Mouse (Mus musculus): ENCODE results near the gene Tnrc6c.

Gene Tnrc6c

DNA sequence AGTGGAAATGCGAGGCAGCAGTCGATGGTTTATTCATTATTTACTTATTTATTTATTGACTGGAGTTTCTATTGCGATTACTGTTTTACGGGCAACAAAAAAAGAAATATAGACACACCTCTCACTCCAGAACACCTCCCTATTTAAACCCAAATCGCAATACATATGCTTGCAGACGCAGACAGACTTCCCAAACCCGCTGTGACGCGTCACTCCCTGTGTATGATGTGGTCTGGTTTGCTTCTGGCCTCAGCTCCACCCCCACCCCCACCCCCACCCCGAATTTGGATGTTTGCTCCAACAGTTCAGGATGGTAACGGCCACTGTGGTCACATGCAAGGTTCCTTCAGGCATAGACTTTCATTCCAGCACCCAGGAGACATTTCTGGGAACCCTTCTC lies 15.3 kb upstream of the Tnrc6c start:
- no peak for DNase-seq (ENCODE audit: low spot score in 2 of 2)

DNA sequence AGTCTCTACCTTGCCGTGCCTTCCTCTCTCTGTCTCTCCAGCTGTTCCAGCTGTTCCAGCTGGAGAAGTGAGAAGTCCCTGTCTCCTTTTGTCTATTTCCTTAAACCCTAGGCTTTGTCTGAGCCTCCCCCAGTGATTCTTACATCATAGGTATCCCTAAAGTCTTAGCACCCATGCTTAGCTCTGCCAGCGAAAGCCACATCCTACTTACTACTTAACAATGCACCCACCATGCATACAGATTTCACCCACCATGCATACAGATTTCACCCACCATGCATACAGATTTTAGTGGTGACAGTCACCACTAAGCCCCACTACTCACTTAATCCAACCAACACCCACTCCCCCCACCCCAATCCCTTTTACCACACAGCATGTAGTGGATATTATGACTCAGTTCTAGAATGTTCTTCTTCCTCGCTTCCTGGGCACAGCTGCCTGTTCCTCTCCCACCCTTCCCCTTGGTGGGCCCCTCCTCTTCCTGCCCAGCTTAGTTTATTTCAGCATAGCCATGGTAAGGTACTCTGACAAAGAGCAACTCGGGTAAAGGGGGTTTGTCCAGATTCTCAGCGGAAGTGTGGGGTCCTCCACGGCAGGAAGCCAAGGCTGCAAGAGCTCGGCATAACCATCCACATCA lies 14.6 kb upstream of the Tnrc6c start:
- no peak for DNase-seq (ENCODE audit: low spot score in 2 of 2)

DNA sequence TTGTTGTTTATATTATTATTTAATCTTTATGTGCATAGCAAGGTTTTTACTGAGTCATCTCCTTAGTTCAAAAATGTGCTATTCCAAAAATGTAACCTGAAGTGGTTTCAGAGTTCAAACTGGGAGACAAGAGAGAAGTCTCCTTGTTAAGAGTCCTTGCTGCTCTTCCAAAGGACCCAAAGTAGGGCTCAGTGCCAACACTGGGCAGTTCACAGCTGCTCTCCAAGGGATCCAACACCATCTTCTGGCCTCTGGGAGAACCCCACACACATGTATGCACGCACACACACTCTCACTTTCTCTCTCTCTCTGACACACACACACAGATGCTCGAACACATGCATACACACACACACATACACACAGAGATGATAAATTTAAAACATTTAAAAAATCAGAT lies 11.9 kb upstream of the Tnrc6c start:
- DNase-seq (ENCODE audit: low spot score in 2 of 2) = no peak

DNA sequence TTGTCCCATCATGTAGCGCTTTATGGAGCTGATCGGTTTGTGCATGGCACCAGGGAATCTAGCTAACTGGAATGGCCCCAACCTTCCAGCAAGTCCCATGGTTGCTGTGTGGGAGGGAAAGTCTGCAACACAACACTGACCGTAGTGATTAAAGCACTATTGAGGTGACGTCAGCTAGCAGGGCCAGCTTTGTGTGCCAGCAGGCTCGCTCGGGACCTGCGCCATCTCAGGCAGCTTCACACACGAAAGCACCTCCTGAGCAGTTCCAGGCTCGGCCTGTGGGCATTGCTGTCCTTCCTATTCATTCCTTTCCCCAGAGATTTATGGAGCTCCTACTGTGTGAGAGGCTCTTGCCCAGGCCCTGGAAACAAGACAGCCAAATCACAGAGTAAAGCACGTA lies 10.8 kb upstream of the Tnrc6c start:
- no peak for DNase-seq (ENCODE audit: low spot score in 2 of 2)

DNA sequence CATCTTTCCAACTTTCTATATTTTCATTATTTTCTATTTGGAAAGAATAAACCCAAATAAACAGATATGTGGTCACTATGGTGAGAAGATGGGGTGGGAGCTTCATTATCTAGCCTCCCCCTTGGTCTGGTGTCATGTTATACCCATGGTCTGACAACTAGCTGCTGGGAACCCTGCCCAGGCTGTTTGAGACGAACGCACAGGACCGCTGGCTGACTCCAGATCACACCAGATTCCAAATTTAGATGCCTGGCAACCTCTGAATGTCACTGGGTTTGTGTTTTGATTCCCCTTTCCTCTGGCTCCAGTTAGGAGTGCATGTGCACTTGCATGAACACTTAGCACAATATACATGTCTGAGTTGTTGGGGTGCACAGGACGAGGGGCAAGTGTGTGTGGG lies 7.3 kb upstream of the Tnrc6c start:
- peak; percentile 58 to 67 for DNase-seq (ENCODE audit: low spot score in 2 of 2)

DNA sequence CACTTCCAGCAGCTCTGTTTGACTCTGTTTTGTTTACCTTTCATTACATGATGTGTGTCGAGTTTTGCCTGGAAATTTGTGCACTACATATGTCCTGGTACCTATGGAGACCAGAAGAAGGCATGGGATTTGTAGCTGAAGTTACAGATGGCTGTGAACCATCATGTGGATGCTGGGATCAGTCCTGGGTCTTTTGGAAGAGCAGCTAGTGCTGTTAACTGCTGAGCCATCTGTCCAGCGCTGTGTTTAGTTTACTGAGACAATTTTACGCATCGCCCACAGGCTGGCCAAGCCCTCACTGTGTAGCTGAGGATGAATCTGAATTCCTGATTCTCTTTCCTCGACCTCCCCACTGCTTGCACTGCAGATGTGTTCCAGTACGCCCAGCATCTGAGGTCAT lies 6.1 kb upstream of the Tnrc6c start:
- DNase-seq (ENCODE audit: low spot score in 2 of 2) = no peak

DNA sequence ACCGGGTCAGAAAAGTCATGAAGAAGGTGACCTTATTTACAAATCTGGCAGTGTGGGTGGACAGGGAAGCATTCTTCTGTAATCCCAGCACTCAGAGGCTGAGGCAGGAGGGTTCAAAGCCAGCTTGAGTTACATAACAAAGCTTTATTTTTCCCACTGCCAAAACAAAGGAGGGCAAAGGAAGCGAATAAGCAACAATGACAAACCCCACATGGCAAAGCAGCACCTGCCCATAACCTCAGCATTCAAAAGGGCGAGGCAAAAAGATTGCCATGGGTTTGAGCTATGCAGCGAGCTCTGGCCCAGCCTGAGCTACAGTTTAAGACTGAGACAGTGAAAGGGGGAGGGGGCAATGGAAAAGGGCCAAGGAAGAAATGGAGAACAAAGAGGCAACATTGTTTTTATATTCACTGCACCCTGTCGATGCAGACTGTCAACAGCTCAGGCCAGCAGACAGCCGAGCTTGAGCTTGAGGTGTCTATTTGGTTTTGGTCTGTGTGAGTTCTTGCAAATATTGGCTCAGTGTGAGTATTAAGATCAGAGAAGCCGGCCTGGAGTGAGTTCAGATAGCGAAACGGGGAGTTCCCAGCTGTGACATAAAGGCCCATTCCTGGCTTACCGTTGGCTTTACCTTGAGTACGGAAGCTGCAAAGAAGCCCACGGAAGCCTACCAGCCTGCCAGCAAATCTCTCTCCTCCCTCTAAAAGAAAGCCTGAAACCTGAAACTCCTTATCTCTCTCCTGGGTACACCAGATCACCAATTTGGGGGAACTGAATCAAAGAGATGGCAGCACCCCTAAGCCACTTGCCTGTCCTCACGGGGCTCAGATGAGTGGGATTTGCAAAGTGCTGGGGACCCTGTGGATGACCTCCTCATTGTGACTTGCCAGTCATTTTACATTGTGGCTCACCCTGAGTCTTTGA lies 3.1 kb upstream of the Tnrc6c start:
- no peak for DNase-seq (ENCODE audit: low spot score in 2 of 2)

DNA sequence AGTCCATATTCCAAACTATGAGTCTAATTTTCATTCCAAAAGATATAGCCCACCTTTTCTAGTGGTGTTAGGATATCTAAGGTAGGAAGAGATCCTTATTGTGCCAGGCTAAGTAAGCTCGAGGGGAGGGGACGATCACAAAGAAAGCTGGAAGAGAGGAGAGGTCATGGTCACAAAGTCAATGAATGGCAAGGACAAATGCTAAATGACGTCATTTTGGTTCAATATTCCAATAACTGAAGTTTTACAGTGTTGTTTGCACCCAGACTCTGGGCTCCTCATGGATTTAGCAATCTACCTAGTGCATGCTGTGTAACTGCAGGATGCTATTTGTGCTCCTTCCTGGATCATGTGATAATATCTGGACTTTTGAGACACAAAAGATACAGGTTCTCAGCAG lies 1.2 kb upstream of the Tnrc6c start:
- DNase-seq (ENCODE audit: low spot score in 2 of 2) = no peak

DNA sequence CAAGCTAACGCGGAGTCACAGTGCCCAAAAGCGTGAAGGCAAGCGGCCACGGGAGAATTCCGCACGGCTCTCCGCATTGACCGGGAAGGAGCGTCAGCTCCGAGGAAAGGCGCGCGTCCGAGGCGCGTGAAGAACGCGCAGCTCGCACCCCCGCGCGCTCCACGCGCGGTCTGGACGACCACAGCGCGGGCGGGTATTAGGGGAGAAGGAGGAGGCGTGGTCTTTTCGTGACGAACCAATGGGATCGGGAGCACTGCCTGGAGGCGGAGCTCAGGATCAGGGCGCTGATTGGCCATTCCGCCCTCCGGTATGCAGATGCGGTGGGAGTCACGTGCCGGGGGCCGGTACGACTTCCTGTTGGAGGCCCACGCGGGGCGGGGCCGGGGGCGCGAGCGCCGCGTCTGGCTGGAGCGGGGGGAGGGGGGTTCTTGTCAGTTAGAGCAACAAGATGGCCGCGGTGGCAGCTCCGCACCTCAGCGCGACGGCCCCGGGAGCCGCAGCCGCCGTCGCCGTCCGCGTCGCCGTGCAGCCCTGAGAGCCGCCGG lies 363 bp downstream of the Tnrc6c start:
- DNase-seq (ENCODE audit: low spot score in 2 of 2) = peak; percentile 99

DNA sequence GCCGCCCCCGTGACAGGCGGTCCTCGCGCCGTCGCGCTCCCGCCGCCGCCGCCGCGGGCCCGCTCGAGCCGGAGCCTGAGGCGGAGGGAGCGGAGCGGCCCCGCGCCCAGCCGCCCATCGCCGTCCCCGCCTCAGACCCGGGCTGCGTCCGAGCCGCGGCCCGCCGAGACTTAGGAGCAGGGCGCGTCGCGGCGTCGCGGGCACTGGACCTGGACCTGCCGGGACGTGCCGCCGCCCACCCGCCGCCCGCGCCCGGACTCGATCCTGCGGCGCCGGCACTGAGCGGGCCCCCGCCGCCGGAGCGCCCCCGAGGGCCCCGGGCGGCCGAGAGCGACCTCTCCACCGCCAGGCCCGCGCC lies 824 bp downstream of the Tnrc6c start:
- DNase-seq (ENCODE audit: low spot score in 2 of 2) = no peak

DNA sequence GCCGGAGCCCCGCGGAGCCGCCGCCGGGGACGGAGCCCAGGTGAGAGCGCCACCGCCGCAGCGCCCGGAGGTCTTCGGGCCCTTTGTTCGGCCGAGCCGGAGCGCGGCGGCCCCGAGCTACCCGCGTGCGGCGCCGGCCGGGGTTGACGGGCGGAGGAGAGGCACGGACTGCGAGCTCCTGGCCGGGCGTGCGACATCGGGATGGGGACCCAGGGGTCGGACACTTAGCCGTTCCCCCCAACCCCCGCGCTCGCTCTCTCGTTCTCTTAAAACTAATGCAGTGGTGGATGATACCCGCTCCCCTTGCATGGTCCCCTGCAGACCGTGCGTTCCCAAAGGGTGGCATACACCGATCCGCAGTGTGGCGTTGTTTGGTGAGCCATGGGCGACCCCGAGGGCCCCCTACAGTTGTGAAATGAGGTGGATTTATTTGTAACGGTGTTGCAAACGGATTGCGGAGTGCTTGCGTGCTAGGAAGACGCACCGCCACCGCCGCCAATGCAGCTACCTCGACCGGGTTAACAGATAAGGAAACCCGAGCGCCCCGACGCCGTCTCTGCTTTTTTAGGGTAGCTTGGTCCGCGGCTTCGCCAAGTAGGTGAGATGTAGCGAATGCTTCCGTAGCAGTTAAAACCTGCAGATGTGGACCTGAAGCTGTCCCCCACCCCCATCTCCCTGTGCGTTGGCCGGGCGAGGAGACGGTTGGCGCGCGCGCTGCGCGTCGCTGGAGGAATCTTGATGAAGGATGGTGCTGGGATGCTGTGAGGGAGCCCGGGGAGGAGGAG lies 1.4 kb downstream of the Tnrc6c start:
- DNase-seq (ENCODE audit: low spot score in 2 of 2) = peak; percentile 39 to 49

DNA sequence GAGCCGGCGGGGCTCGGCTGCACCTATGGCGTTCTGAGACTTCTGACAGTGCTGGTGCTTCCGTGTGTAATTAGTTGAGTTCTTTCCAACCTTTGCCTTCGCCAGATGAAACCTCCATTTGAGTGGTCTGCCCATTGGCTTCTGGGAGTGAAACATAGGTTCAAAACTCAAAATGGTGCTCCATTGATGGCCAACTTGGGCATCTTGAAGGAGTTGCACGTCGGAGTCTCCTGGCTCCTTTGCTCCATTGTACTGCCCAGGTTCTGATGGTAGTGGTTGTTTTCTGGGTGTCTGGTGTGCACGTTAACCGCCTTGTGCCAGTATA lies 1.9 kb downstream of the Tnrc6c start:
- no peak for DNase-seq (ENCODE audit: low spot score in 2 of 2)

DNA sequence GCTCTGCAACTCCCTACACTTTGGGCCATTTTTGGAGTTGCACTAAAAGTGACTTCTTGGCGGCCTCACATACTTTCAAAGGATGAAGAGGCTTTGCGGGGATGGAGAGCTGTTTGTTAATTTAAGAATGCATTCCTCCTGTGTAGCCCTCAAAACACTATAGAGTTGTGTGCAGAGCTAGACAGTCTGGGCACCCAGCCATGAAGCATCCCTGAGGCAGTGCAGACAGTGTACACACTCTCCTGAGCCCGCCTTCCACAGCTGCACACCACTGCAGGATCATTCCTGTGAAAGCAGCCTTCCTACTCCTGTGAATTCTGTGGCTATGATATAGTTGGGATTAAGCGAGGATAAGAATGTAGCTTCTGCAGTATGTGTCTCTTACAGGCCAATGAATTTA lies 4.9 kb downstream of the Tnrc6c start:
- no peak for DNase-seq (ENCODE audit: low spot score in 2 of 2)

DNA sequence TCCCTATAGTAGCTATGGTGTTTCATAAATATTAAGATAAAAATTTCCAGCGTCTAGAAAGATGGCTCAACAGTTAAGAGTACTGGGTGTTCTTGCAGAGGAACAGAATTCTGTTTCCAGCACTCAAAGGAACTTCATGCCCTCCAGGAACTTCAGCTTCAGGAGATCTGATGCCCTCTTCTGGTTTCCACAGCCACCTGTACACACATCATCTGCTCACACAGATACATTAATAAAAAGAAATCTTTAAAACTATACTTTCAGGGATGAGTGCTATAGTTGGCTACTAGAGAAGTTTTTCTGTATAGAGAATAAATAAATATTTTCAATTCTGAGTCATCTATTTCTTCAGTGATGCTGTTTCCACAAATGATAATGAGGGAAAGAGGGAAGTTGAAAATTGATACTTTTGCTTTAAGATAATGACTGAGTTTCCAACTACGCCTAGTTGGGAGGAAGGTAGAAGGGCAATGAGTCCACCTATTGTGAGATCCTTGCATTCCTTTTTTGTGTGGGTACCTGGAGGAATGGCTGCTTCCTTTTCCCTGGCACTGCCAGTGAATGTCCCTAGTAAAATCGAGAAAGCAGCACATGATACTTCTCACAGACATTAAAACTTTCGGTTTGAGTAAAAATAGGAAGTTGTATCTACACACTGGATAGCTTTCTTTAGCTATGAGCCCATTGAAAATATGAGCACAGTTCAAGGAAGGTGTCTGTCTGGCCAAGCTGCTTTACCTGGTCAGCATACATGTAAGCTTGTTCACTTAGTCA lies 9.1 kb downstream of the Tnrc6c start:
- DNase-seq (ENCODE audit: low spot score in 2 of 2) = no peak

DNA sequence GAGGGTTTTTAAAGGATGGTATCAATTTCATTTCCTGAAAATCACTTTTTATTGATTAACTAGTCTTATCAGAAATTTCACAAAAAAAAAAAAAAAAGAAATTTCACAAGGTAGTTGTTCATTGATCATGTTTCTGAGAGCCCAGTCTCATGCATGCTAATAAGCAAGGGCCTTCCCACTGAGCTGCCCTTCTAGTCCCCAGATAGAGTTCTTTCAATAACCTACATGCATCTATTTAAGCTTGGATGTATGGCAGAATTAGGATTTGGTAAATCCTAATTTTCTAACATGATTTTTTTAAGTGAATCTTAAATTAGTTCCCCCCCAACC lies 9.7 kb downstream of the Tnrc6c start:
- no peak for DNase-seq (ENCODE audit: low spot score in 2 of 2)

DNA sequence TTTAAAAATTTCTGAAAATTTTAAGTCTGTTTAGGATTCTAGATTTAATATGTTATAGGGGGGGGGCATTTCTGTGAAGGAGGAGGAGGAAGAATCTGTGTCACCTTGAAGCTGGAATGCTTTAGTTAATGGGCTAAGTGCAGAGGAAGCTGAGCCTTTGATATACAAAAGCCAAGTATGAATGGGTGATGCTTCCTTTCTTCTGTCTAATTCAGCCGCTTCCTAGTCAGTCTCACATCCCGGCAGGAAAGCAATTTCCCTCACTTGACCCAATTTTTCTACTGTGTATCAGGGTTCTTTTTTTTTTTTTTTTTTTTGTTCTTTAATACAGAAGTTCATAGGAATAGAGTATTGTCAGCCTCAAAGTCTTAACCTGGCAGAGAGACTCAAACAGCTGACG lies 11.1 kb downstream of the Tnrc6c start:
- DNase-seq (ENCODE audit: low spot score in 2 of 2) = no peak

DNA sequence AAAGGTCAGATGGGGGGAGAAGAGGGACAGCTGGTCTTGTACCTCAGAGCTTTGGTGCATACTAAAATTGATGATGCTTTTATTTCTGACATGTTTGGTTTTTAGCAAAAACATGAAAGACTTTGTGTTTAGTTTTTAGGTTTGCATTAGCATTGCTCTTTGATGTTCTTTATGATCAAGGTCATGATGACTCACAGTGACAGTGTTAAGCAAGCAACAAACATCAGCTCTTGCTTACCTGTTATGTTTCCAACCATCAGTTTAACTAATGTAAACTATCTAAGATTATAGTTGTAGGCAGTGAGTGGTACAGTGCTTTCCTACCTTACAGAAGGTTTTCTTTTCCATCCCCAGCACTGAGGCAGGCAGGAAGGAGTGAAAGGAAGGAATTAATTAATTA lies 12.5 kb downstream of the Tnrc6c start:
- DNase-seq (ENCODE audit: low spot score in 2 of 2) = no peak

DNA sequence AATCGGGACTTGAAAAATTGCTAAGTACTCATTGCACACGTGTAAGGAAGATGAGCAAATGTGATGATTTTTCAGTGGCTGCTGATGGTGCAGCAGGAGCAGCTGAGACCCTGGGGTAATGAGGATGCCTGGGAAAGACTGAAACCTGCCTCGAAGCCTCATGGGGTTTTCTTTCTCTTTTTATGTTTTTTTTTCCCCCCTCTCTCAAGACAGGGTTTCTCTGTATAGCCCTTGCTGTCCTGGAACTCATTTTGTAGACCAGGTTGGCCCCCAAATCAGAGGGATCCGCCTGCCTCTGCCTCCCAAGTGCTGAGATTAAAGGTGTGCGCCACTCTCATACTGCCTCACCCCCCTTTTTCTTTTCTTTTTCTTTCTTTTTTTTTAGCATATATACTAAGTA lies 13.1 kb downstream of the Tnrc6c start:
- DNase-seq (ENCODE audit: low spot score in 2 of 2) = no peak

DNA sequence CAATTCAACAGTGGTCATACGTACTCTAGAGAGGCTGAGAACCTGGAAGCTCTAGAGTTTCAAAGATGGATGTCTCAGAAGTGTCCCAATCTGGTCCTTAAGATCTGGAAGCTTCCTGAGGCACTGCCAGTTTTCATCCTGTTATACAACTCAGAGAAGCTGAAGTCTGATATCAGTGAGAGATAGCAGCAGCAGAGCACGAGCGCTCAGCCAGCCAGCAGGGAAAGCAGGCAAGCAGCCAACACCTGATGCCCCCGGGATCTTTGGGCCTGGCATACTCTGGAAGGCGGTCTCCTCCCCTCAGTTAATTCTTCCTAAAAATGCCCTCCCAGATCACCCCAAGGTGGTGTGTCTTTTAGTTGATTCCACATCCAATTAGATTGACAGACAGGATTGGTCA lies 13.7 kb downstream of the Tnrc6c start:
- no peak for DNase-seq (ENCODE audit: low spot score in 2 of 2)

DNA sequence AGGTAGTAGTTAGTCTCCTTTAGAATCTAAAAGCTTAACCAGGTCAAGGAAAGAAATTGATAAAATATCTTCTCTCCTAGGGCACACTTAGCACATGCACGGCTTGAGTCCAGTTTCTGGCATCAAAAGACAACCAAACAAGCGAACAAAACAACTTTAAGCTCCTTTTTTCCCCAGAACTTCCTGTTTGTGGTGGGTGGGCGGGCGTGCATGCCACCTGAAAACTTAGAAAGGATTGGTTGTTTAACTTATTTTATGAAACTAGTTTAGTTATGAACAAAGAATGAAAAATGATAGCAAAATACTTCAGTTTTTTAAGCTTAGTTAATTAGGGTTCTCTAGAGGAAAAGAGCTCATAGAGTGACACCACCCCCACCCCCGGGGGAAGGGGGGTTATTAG lies 17.5 kb downstream of the Tnrc6c start:
- no peak for DNase-seq (ENCODE audit: low spot score in 2 of 2)

DNA sequence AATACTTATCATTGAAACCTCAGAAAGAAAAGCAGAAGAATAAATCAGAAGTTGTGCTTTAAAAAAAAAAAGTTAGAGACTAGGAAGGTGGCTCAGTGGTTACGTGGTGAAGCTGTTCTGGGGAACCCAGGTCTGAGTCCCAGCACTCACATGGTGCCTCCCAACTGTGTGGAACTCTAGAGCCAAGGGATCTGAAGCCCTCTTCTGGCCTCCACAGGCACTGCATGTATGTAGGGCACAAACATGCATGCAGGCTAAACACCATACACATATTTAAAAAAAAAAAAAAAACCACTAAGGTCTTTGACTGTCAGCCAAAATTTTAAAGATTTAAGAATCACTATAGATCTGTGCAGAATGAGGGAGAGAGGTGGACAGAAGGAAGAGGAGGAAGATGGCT lies 20.4 kb downstream of the Tnrc6c start:
- no peak for DNase-seq (ENCODE audit: low spot score in 2 of 2)

DNA sequence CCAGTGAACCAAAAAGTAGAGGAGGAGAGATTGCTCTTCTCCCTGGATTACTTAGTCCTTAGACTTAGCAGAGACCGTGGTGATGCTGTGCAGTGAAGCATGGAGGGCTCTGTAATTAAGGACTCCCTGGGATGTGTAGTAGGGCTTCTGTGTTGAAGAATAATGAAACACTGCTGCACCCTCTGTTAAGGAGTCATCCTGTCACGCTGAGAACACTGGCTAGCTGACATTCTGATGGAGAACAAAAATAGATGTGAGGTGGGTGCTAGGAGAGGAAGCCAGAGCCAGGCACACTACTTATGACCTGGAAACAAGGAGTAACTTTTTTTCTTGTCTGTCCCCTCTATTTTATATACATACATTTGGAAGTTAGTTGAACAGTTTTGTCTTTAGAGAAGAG lies 22.6 kb downstream of the Tnrc6c start:
- DNase-seq (ENCODE audit: low spot score in 2 of 2) = no peak
